Mouse (Mus musculus): ENCODE measurements around the gene Gm10638.

- TF ChIP-seq POLR2A (IDR thresholded peaks at IDR 0.05; ENCODE audit: insufficient read depth, low read length), result no peak
- no peak for TF ChIP-seq CTCF (IDR thresholded peaks at IDR 0.05; ENCODE audit: low read depth, low read length)
- no peak for TF ChIP-seq EP300 (IDR thresholded peaks at IDR 0.05; ENCODE audit: insufficient read depth, low read depth, low read length)
Measured at GRCm38 (mm10) chr8:86762806-86763205, 17.3 kb downstream of the Gm10638 start.

Measured in ES-Bruce4 (cell line).